Mouse (Mus musculus) brain, embryonic 14.5 days (tissue): ENCODE data around the gene Mettl21a. TPM values are rescaled to one million over a fixed set of nuclear protein-coding genes. Genes with fewer than 3 reads are reported as not detected.

Source experiments
- DNase-seq: peaks from one replicate; pipeline ENCODE4 v3.0.0-alpha.2; 2011; ENCODE audit warnings: low read depth
- CTCF ChIP-seq: fragments of 200-500 bp; IDR thresholded peaks from 2 replicates; pipeline ENCODE4 v1.5.1; 2012; ENCODE audit warnings: inconsistent platforms, mild to moderate bottlenecking, moderate library complexity, borderline replicate concordance; ENCODE audit not compliant: insufficient read depth, insufficient read length; ENCODE audit errors: extremely low read depth
- POLR2A ChIP-seq: fragments of 200-500 bp; IDR thresholded peaks from 2 replicates; pipeline ENCODE4 v1.6.1; 2012; ENCODE audit warnings: mild to moderate bottlenecking, inconsistent platforms, borderline replicate concordance; ENCODE audit not compliant: poor library complexity, insufficient read depth, insufficient read length, severe bottlenecking; ENCODE audit errors: extremely low read depth
- polyA plus RNA-seq: library from polyadenylated mRNA; depleted of rRNA; stranded (reverse); fragments of >200 nt; gene quantifications from 2 replicates; pipeline ENCODE4 v1.2.3, GENCODE M21; 2012

Mettl21a gene
- polyA plus RNA-seq, 1 experiment = 12.6 TPM

- DNase-seq = no peak
Observed at GRCm38 (mm10) chr1:64625214-64625613, 8.2 kb upstream of the Mettl21a start.

DNA sequence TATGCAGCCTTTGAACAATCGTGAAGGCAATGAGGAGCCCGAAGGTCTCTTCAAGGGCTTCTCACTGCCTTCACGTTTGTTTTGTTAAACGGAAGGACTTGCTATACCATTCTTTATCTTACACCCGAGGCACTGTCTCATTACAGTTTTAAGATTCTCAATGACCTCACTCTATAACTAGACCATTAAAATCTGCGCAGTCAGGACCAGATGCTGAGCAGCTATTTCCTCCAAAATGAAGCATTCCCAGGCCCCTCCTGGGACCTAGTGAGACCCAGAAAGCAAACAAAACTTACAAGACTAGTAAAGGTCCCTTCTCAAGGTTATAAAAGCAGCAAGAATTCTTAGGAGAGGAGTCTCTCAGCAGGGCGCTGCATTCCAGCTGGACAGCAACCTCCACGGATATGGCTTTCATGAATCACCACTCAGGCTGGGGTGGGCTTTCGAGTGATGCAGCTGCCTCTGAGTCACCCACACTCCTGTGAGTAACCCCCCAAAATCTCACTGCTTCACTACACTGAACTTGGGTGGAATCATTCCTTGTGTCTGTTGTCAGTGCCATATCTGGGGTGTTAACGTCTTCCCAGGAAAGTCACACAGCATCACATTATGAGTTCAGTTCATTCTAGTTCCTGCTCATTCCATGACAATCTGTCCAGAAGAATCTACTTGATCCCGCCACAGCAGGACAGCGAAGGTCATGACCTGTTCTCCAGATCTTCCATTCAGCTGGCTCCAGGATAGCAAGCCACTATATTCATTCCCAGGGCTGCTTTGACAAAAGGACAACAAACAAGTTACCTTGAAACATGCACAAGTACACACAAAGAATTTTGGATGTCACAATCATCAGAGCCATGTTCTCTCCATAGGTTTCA is 6.8 kb upstream of the Mettl21a start:
- no peak for TF ChIP-seq CTCF
- no peak for TF ChIP-seq POLR2A
- no peak for DNase-seq

More at GRCm38 (mm10) chr1:64625214-64625613, 8.2 kb upstream of the Mettl21a start:
- TF ChIP-seq POLR2A (no peak), CTCF (no peak)

DNA sequence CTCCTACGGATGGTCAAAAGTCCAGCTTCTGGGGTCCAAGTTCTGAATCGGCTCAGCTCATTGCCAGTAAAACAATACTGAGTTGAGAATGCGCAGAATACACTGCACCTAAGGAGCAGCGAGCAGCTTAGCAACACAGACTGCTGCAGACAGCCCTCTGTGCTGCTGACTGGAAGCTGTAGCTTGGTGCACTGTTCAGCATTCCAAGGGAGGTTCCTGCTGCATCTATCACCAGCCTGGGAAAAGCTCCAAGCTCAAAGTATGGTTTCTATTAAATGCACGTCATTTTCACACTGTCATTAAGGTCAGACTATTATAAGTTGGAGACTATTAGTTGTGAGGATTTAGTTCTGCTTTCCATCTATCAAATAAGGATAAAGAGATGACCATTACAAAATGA is 4.1 kb upstream of the Mettl21a start:
- TF ChIP-seq CTCF (no peak), POLR2A (no peak)
- no peak for DNase-seq

- no peak for DNase-seq
- TF ChIP-seq POLR2A (no peak), CTCF (no peak)
Observed at GRCm38 (mm10) chr1:64618226-64618625, 1.2 kb upstream of the Mettl21a start.

GRCm38 (mm10) chr1:64617715-64617984 is 608 bp upstream of the Mettl21a start:
- TF ChIP-seq CTCF (peak; percentile 93), POLR2A (0 out of 2 replicates have a peak, but pooled peaks have one; percentile 45)
- peak; percentile 93 for DNase-seq

- TF ChIP-seq CTCF (no peak), POLR2A (no peak)
- no peak for DNase-seq
Observed at GRCm38 (mm10) chr1:64616531-64616880, 536 bp downstream of the Mettl21a start.

- DNase-seq = no peak
Observed at GRCm38 (mm10) chr1:64616076-64616475, 966 bp downstream of the Mettl21a start.

DNA sequence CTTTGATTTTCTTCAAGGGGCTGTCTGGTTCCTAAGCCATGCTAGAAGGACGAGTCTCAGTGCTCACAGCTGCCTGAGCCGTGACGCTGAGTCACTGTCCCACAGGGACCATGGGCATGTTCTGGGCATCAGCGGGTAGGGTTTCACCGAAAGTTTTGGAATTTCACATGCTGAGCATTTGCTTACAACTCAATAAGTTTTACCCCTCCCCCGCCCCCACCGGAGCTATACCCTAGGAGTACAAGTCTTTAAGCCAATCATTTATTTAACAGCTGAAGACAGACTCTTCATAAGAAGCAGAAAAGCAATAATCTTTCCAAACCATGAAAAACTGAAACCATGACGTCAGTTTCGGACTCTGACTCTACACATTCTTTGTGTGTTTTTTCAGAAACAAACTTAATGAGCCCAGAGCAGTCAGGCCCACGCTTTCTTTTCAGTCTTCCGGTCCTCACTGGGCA is 1.5 kb downstream of the Mettl21a start:
- no peak for DNase-seq

More at GRCm38 (mm10) chr1:64616076-64616475, 966 bp downstream of the Mettl21a start:
- TF ChIP-seq CTCF (no peak), POLR2A (no peak)

DNA sequence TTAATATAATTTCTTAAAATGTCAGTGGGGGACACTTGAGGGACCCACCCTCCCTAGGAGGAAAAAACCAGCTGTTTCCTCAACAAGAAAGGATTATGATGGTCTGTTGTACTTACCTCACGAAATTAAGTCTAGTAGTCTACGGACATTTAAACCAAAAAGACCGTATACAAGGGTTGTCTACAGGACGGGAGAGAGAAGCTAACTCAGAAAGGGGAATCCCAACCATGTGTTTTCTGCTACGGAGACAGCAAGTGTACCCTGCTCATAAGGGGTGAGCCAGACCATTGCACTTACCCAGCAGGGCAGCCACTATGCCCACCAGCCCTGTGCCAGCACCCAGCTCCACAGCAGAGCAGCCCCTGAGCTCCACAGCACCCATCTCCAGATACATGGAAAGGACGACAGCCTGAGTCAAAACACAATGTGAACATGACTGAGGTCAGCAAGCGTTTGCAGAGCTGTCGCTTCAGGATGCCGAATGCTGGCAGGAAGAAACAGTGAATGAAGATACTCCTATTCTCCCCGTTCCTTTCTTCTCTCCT is 2.2 kb downstream of the Mettl21a start:
- TF ChIP-seq POLR2A = no peak
- no peak for DNase-seq

More for the DNA sequence above, 1.5 kb downstream of the Mettl21a start:
- no peak for TF ChIP-seq POLR2A
- no peak for TF ChIP-seq CTCF

- no peak for TF ChIP-seq POLR2A
- no peak for TF ChIP-seq CTCF
- DNase-seq = no peak
Observed at GRCm38 (mm10) chr1:64614311-64614710, 2.7 kb downstream of the Mettl21a start.

DNA sequence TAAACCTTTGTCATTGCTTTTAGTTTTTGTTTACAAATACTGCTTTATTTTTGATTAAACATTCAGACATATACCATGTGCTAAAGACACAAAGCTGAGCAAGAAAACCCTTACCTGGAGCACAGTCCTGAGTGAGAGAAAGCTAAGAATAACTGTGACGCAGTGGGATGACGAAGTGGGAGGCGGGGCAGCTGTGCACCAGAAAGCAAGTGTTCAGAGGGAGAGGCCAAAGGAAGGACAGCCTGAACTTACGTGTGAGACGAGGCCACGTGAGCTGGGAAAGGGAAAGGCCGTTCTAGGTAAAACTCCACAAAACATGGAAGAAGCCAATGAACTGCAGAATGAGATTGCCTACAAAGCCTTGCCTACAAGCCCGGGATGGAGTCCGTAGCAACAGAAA is 7.1 kb downstream of the Mettl21a start:
- DNase-seq = no peak
- TF ChIP-seq POLR2A (no peak), CTCF (no peak)

DNA sequence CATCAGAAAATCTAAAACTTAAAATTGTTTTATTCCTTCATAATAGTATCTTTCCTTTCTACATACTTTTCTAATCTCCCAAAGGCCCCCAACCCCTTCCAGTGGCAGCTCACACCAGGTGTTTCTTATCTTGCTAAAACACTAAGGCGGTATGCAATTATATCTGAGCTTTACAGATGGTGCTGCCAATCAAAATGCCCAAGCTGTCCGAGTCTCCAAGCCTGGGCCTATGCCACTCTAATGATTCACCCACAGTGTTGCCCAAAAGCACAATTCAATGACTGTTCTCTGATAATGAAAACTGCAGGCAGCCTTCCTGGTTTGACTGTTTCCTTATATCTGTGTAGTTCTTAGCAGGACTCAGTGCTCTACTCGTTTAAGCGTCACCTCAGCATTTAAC is 7.9 kb downstream of the Mettl21a start:
- DNase-seq = peak; percentile 17
- TF ChIP-seq POLR2A = no peak
- TF ChIP-seq CTCF = no peak

GRCm38 (mm10) chr1:64603381-64603780 is 13.7 kb downstream of the Mettl21a start:
- no peak for DNase-seq
- TF ChIP-seq POLR2A (no peak), CTCF (no peak)
